16 mouse cellular contexts compared by ENCODE assay signal in genomic region chr11:22194607-22195006, GRCm38 (mm10).
DNase-seq lines count a peak whose midpoint lies in the region; ATAC-seq and TF ChIP-seq lines count a peak whose summit lies in the region.
"Had no signal": no experiment of that assay in that cellular context is flagged by ENCODE, and none has a peak within 500 bp of the region (broad histone marks: within the 10 kb centered on the region; RNA-seq: fewer than 3 reads in every experiment).

No protein-coding gene starts in this region.

- H3K36me3 ChIP-seq in liver, embryonic 16.5 days (ENCODE audit: control insufficient read depth, insufficient read depth): no peaks in the 10 kb centered on the region
- H3K36me3 ChIP-seq: embryonic facial prominence, embryonic 12.5 days; limb, embryonic 12.5 days had no signal

- no peak overlapping the region for H3K9ac ChIP-seq in liver, embryonic 16.5 days (ENCODE audit: low read depth, low read length)
- H3K9ac ChIP-seq: embryonic facial prominence, embryonic 12.5 days; forebrain, postnatal 0 days; limb, embryonic 12.5 days had no signal

- ATAC-seq in liver, embryonic 16.5 days (ENCODE audit: low read depth): peak; percentile 89
- ATAC-seq: forebrain, postnatal 0 days; inflammation-experienced regulatory T-cells, adult 6 months; lung, postnatal 0 days; midbrain, embryonic 16.5 days had no signal

- H3K27ac ChIP-seq in gastrocnemius, adult 2 months: peak overlapping the region; percentile 67
- peak overlapping the region; percentile 80 for H3K27ac ChIP-seq in brown adipose tissue, adult 24 weeks (replicated peaks; ENCODE audit: low read depth, low read length)
- H3K27ac ChIP-seq in liver, embryonic 16.5 days (ENCODE audit: low read length): no peak overlapping the region; the same call in 1 of the 2 replicates
- H3K27ac ChIP-seq: embryonic facial prominence, embryonic 12.5 days; limb, embryonic 12.5 days had no signal

- H3K27me3 ChIP-seq in liver, embryonic 16.5 days (ENCODE audit: control insufficient read depth, insufficient read depth, low read depth, low read length): no peaks in the 10 kb centered on the region
- H3K27me3 ChIP-seq: embryonic facial prominence, embryonic 12.5 days; limb, embryonic 12.5 days had no signal

- WGBS in liver, embryonic 16.5 days (ENCODE audit: insufficient replicate concordance): 42% methylated on average over 3 of the region's 3 CpGs

- intact Hi-C loops in gastrocnemius, adult 2 months (cut with DNase I): loop anchor here (5.0 kb wide), 1 partner anchor 37 kb away; no protein-coding TSS in a partner anchor

- DNase-seq in gastrocnemius, adult 2 months: no peak
- no peak for DNase-seq in gastrocnemius, adult 18-20 months (ENCODE audit: low spot score)
- DNase-seq in kidney, adult 18-20 months: peak; percentile 23
- no peak for DNase-seq in kidney, postnatal 4 days
- no peak for DNase-seq in spleen, adult 18-20 months
- no peak for DNase-seq in ovary, adult 18-20 months (ENCODE audit: low spot score)
- DNase-seq: cerebellum, adult 11-12 months; forebrain, postnatal 0 days; gastrocnemius, postnatal 14 days had no signal

- peaks cover 2% of the 10 kb centered on the region; the same call in 1 of the 2 replicates for H3K4me1 ChIP-seq in brown adipose tissue, adult 24 weeks (ENCODE audit: control insufficient read depth, insufficient read depth, insufficient read length, low read length)
- no peaks in the 10 kb centered on the region; the same call in 1 of the 2 replicates for H3K4me1 ChIP-seq in liver, embryonic 16.5 days (ENCODE audit: control insufficient read depth, low read depth, low read length)

- no peaks in the 10 kb centered on the region for H3K9me3 ChIP-seq in liver, embryonic 16.5 days (replicated peaks; ENCODE audit: control insufficient read depth, low read length)
- H3K9me3 ChIP-seq: embryonic facial prominence, embryonic 12.5 days; limb, embryonic 12.5 days had no signal

- H3K4me2 ChIP-seq in liver, embryonic 16.5 days (ENCODE audit: low read depth, low read length): no peak overlapping the region
- H3K4me2 ChIP-seq: embryonic facial prominence, embryonic 12.5 days; limb, embryonic 12.5 days had no signal

- no peak overlapping the region for H3K4me3 ChIP-seq in gastrocnemius, adult 2 months
- no peak overlapping the region for H3K4me3 ChIP-seq in brown adipose tissue, adult 24 weeks (ENCODE audit: insufficient read depth, low read depth, low read length)
- H3K4me3 ChIP-seq in liver, embryonic 16.5 days (ENCODE audit: low read depth, low read length): no peak overlapping the region
- H3K4me3 ChIP-seq: embryonic facial prominence, embryonic 12.5 days; limb, embryonic 12.5 days had no signal

- no peak for TF ChIP-seq CTCF in gastrocnemius, adult 2 months (IDR thresholded peaks at IDR 0.05)
